Mouse (Mus musculus) layer of hippocampus, adult 9-11 months (tissue): Measurements from ENCODE around the gene Col4a1.

Source experiments
- DNase-seq: peaks from one replicate; pipeline ENCODE4 v3.0.0; 2022

Col4a1 gene

DNA sequence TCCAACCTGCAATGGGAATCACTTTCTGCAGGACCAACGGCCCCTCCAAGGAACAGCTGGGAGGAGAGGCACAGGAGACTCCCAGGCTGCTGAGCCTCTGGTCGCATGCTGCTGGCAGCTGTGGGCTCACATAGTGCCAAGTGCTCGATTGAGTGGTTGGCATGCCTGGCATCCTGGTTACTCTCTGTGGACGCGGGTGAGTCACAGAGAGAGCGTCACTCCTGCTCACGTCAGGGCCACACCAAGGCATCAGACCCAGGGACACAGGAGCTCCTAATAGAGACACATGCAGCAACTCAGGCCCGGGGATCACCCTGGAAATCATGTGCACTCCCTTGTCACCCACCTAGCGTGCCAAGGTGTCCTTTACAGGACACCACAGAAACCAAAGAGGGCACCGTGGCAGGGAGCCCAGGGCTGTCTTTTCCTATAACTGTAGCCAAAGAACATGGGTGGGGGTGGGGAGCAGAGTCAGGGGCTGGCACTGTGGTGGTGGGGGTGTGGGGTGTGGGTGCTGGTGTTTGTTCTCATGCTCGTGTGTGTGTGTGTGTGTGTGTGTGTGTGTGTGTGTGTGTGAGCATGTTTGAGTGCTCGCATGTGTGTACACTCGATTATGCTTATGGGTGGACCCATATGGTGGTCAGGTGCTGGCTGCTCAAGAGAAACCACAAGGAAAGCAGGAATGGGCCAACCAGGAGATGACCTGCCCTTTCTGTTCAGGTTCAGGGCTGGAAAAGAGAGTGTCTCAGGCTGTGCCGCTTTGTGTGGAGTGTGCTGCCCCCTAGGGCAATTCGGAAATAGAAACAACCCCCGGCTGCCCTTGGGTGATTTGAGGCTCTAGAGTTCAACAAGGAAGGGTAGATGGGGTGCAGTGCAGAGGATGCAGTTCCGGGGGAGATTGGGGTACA is 139.1 kb downstream of the Col4a1 start:
- DNase-seq, result no peak

DNA sequence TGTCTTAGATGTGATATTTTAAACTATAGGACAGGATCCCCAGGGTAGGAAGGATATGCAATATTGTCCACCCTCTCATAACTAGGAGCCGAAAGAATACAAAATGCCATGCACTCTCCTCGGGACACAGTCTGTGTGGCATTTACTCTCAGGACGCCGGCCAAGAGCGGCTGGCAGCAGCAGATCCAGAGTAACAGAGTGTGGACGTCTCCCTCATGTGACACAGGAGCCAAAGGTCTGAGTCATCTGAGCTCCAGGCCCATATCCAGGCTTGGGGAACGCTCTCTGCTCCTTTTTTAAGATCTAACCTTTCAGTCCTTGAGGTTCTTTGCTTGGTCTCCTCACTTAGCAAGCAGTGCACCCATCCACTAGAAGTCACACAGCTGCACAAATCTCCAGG is 141.1 kb downstream of the Col4a1 start:
- no peak for DNase-seq

DNA sequence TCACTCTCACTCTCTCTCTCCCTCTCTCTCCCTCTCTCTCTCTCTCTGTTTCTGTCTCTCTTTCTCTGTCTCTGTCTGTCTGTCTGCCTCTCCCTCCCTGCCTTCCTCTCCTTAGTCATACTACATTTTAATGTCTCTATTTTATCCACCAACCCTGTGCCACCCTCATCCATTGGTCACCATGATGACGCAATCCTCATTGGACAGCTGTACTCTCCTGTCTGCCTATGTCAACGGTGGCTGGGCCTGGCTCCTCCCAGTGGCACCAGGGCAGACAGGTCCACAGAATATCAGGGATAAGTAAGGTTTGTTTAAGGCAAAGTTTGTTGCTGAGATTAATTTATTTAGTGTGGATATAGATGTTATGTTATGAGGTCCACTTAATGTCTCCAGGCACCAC is 143.2 kb downstream of the Col4a1 start:
- DNase-seq, result no peak

DNA sequence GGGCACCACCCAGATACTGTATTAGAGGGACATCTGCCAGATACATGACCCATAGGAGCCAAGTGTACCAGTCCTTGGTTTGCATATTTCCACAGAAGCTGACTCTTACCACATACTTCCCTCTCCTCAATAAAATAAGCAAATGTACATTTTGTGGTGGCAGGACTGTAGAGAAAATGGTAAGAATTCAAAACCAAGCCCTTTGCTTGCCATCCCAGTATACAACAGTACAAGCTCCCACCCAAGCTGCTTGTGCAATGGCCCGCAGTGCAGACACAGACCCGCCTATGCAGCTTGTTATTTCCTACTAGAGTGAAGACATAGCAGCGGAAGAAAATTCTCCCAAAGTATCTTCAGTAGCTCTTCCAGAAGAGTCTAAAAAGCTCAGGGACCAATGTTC is 143.8 kb downstream of the Col4a1 start:
- no peak for DNase-seq

DNA sequence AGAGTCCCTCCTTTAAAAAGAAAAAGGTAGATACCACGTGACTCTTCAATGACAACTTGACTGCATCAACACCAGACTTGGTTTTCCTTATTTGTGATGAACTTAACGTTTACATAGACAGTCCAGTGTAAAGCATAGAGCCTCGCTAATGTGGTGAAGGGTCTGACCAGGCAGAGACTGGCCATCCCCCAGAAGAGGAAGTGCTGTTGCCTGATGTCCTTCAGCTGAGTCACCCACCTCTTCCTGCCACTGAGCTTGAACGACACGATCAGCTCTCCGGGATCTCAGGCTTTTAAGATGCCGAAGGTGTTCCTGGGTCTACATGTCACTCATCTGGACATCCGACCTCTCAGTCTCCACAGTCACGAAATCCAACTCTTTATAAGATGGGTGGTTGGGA is 144.7 kb downstream of the Col4a1 start:
- DNase-seq, result no peak

DNA sequence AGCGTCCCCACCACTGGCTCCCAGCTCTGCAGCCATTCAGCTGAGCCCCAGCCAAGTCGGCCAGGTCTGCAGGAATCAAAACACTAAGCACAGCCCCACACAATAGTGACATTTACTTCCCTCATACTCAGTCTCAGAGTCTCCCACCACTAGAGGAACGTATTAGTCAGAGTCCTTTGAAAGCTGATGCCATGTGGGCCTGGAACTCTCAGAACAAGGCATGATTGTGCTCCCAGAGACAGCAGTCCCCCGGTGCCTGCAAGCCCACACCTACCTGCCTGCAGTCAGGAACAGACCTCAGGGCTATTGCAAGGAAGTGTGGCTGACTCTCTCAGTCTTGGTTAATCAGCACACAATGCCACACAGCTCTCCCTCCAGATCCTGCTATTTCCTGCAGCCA is 147.0 kb downstream of the Col4a1 start:
- no peak for DNase-seq

DNA sequence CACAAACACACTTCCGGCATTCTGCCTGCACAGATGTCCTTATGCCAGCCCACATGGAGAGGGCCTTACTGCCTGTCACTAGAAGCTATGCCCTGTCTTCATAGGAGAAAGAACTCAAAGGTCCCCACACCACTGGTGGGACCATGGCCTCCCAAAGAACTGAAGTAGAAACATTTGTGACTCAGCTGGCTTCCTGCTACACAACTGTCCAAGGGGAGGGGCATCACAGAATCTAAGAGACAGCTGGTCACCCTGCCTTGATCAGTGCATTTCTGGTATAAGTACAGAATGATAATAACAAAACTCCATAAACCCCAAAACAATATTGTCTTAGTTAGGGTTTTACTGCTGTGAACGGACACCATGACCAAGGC is 156.3 kb downstream of the Col4a1 start:
- no peak for DNase-seq

DNA sequence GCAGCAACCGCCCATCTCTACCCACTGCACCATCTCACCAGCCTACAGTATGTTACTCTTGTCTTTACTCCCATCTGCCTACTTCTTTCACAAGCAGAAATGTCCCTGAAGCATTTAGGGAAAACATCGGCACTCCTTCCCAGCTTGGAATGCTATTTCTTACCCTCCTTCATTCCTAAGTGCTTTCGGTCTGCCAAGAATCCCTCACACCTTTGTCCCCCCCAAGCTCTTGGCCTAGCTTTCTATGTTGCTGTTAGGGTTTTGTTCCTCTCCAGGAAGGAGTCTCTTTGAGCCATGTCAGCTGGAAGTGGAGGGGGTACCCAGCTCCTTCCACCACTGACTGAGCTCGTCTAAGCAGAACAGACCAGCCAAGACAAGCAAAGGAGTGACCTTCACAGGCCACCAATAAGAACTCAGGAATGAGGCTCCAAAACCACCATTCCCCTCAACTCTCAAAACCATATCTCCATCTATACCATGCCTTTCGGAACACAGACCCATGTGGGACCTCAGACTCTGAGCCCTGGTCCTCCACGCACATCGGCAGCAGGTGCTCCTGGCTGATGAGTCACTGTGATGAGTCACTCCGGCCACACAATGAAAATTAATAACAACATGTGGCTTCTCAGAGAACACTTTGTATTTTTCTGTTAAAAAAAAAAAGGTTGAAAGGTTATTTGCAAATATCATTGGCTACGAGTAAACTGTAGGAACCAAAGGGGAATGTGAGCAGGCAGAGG is 156.9 kb downstream of the Col4a1 start:
- no peak for DNase-seq

DNA sequence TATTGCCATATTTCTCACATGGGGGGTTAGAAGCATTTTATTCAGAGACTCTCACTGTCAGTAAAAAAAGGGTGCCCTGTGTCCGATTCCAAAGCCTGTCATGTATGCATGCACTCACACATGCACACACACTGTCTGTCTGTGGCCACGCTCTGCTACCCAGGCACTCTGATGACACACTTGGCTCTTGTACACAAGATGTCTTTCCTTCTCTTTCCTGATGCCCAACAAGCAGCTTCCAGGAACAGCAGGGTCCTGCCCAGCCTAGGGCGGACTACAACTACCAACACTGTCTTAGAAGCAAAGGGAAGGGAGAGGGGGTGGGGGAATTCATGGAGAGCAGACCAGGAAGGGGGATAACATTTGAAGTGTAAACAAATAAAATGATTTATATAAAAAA is 162.4 kb downstream of the Col4a1 start:
- DNase-seq, result no peak

DNA sequence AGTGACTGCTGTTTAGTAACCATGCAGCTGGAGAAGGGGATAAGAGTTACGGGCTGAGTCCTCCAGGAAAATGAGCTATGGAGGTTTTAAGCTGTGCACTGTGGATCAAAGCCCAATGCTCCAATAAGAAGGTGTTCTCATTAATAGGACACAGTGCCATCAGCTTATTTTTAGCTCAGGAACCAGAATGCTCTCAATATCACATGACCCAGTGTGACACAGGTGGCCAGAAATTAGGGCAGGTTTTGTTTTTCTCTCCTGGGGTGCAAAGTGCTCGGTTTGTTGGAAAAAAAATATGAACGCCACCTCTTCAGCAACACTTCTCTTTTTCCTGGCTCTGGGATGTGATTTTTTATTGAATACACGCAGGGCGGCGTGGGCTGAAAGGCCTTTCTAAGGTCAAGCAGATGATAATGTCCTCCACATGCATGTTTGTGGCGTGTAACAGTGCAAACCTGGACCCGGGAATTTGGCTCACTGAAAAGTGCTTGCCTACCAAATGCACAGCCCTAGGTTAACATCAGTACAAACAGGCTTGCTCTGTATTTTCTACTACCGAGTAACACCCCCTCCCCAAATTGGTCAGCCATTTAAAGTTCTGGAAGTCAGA is 163.3 kb downstream of the Col4a1 start:
- no peak for DNase-seq

DNA sequence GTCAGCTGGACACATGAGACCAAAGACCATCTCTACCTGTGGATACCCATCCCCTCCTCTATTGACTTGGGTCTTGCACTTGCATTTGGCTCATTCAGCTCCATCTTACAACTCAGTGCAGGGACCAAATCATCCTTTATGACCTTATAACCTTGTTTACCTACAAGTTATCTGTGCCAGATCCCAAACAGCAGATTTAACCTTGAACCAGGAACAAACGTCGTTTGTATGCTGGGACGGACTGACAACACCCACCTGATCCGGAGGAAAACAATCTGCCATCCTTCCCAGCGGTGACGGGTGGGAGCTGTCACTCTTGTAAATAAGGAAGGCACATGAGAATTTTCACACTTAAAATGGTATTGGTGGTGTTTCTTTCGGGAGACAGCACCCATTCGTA is 163.8 kb downstream of the Col4a1 start:
- no peak for DNase-seq
